Mouse (Mus musculus): ENCODE data around the gene Tango6.

- no peak for TF ChIP-seq POLR2A (IDR thresholded peaks at IDR 0.05; ENCODE audit: insufficient read depth, low read length)
- no peak for TF ChIP-seq CTCF (IDR thresholded peaks at IDR 0.05; ENCODE audit: low read depth, low read length)
Observed at GRCm38 (mm10) chr8:106761317-106761716, 78.4 kb downstream of the Tango6 start.
